Mouse (Mus musculus) olfactory bulb, adult 2 months (tissue): ENCODE results near the gene Srp9. TPM values are rescaled to one million over a fixed set of nuclear protein-coding genes. Genes with fewer than 3 reads are reported as not detected.
"Not testable (repeated sequence)": the region's sequence is repeated elsewhere in the genome, so short reads cannot be mapped to it uniquely, and the experiment has no call there.

Experiments used
- H3K27ac ChIP-seq: fragments of 200-500 bp; 2 replicates; pipeline ENCODE4 v1.5.1; 2012; ENCODE audit warnings: low read depth, low read length; ENCODE audit not compliant: insufficient read depth
- H3K4me1 ChIP-seq: fragments of 200-500 bp; 2 replicates; pipeline ENCODE4 v1.6.1; 2012; ENCODE audit warnings: low read length; ENCODE audit not compliant: control insufficient read depth, insufficient read depth
- H3K4me3 ChIP-seq: fragments of 200-500 bp; 2 replicates; pipeline ENCODE4 v1.5.1; 2012; ENCODE audit warnings: mild to moderate bottlenecking, low read depth, low read length, moderate library complexity; ENCODE audit not compliant: insufficient read depth
- CTCF ChIP-seq: fragments of 200-500 bp; IDR thresholded peaks from 2 replicates; pipeline ENCODE4 v1.5.1; 2012; ENCODE audit warnings: low read depth, mild to moderate bottlenecking, low read length, moderate library complexity; ENCODE audit not compliant: insufficient read depth
- POLR2A ChIP-seq: fragments of 200-500 bp; IDR thresholded peaks from 2 replicates; pipeline ENCODE4 v1.6.1; 2012; ENCODE audit warnings: mild to moderate bottlenecking, low read depth, low read length, moderate library complexity; ENCODE audit not compliant: insufficient read depth
- WGBS: fragments of 180-500 bp; shearing (Covaris S2); methylation state at CpG from one replicate; pipeline ENCODE4 v1.1.7; 2018; 5-methylcytosine and 5-hydroxymethylcytosine counted together
- polyA plus RNA-seq: library from polyadenylated mRNA; stranded (reverse); fragments of >200 nt; gene quantifications from 2 replicates; pipeline ENCODE4 v1.2.4, GENCODE M21; 2012; ENCODE audit warnings: low replicate concordance; ENCODE audit not compliant: missing spikeins, insufficient read depth, insufficient read length

Srp9 gene
- polyA plus RNA-seq, 1 experiment = not detected

DNA sequence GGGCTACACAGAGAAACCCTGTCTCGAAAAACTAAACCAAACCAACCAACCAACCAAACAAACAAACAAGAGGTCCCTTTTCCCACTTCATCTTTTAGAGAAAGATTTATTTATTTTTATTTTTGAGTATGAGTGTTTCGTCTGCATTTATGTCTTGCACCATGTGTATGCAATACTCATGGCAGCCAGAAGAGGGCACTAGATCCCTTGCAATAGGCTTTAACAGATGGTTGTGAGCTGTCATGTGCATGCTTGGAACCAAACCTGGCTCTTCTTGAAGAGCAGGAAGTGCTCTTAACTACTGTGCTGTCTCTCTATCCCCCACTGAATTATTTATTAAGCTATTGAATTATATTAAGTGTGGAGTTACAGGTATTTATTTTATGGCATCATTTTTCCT, 25.4 kb downstream of the Srp9 start:
- no peak for TF ChIP-seq POLR2A
- no peak for TF ChIP-seq CTCF
- no peaks in the 10 kb centered on the region for H3K4me1 ChIP-seq
- no peak overlapping the region for H3K27ac ChIP-seq
- no peak overlapping the region for H3K4me3 ChIP-seq
- 94% methylated on average over 2 of the region's 2 CpGs for WGBS

DNA sequence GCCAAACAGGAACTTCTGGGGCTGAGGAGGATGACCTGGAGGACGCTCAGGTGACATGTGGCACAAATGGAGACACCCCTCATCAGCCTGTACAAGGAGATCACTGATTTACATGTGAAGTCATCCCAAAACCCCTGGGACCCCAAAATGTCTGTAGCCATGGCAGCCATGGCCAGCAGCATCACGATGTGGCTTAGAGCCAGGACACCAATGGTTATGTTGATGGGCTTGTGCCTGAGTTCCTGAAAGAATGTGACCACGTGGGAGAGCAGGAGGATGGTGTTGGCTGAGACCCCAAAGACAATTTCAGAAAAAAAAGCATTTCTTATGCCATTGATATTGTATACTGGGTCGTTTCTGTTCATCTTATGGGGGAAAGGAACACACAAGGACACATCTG, 33.2 kb downstream of the Srp9 start:
- WGBS = 43% methylated on average over 4 of the region's 4 CpGs
- no peak for TF ChIP-seq POLR2A
- no peak for TF ChIP-seq CTCF

DNA sequence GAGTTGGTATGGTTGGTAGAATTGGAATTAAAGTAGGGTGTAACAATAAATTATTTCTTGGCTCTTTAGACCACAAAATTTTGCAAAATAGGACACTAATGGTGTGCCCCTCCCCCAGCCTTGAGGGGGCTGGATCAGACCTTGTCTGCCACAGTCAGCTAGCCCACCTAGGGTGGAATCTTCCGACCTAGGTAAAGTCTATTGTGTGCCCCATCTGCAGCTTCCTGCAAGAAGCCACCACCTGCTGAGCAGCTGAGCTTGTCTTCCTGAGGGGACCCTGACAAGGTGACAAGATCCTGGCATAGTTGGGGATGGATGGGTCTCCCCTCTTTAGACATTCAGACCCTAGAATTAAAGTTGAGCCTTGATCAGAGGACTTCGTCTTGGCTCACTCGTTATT, 35.0 kb downstream of the Srp9 start:
- H3K27ac ChIP-seq = no peak overlapping the region
- WGBS = 83% methylated on average over 3 of the region's 3 CpGs
- TF ChIP-seq POLR2A = no peak
- no peak for TF ChIP-seq CTCF
- no peak overlapping the region for H3K4me3 ChIP-seq
- no peaks in the 10 kb centered on the region for H3K4me1 ChIP-seq

More for the DNA sequence above, 33.2 kb downstream of the Srp9 start:
- Histone ChIP-seq H3K27ac (no peak overlapping the region), H3K4me3 (no peak overlapping the region), H3K4me1 (no peaks in the 10 kb centered on the region)

DNA sequence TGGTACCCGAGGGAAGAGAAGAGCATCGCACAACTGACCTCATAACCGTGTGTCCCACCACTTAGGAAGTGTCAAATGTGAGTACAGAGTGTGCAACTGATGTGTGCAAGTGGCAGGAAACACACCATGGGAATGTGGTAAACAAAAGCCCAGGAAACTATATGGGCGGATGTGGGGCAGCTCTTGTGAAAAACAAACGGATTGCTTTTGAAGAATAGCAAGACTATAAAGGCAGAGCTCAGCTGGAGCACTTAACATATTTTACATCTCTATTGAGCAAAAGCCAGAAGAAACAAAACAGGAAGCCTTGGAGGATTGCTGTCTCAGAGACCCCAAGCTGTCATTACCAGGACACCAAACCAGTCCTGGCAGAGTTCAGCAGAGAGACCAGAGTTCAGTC, 38.4 kb downstream of the Srp9 start:
- WGBS = 53% methylated on average over 5 of the region's 5 CpGs

DNA sequence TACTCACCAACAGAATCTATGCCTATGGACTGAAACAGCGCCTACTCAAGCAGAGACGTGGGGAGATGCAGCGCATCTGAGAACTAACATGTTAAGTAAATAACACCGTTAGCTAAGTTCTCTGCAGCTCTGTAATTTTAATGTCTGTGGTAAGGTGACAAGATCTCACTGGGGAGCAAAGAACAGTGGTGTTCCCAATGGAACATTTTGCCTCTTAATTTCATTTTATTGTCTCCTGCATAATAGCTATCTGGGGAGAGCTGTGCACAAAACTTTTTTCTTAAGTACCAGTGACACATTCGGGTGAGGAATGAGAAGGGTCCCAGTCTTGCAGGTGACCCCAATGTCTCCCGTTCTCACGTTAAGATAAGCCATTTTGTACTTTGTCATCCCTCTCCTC, 39.8 kb downstream of the Srp9 start, which contains the start of gene Vmn1r1:
Gene Vmn1r1 (minus strand): TSS at position 101 of the 400 bp plus-strand sequence.
- Histone ChIP-seq H3K4me3 (no peak within 1 kb of the TSS), H3K27ac (no peak within 1 kb of the TSS), H3K4me1 (no peaks in the 10 kb centered on the region)
- 40% methylated on average over 7 of the region's 7 CpGs for WGBS
- TF ChIP-seq CTCF (no peak), POLR2A (no peak)

More for the DNA sequence above, 38.4 kb downstream of the Srp9 start:
- TF ChIP-seq CTCF (no peak), POLR2A (no peak)
- Histone ChIP-seq H3K4me3 (no peak overlapping the region), H3K27ac (no peak overlapping the region), H3K4me1 (no peaks in the 10 kb centered on the region)

DNA sequence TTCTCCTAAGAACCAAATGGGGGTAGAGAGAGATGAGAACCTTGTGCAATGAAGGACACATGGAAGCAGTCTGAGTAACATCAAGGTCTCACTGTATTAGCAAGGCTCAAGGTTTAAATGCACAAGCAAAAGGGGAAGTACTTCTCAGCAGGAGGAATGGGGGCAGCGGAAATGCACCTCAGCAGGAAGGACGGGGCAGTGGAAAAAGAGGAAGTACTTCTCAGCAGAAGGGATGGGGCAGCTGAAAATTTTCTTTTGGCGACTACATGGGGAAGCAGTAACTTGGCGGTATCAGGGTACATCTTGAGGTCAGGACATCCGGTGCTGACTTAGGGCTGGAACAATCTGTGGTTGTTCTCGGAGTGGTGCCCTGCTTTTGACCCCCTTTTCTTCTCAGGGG, 45.7 kb downstream of the Srp9 start:
- H3K4me3 ChIP-seq, H3K27ac ChIP-seq, H3K4me1 ChIP-seq: not testable (repeated sequence)
- WGBS = 88% methylated on average over 6 of the region's 6 CpGs

DNA sequence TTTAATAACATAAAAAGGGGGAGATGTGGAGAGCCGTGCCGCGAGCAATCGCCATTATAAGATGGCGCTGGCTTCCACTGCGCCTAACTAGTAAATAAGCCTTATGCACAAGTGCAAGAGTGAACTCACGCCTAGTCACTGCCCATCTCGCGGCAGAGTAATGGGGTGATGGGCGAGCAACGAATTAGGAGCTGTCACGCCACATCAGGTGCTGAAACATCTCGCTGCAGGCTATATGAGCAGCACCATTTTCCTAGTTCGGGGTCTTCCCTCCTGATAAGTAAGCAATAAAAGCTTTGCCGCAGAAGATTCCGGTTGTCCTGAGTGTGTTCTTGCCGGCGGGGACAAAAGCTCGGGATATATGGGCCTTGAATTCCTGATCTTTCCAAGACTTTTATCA, 52.4 kb downstream of the Srp9 start:
- H3K4me3 ChIP-seq, H3K27ac ChIP-seq, H3K4me1 ChIP-seq: not testable (repeated sequence)
- WGBS = 96% methylated on average over 19 of the region's 19 CpGs

DNA sequence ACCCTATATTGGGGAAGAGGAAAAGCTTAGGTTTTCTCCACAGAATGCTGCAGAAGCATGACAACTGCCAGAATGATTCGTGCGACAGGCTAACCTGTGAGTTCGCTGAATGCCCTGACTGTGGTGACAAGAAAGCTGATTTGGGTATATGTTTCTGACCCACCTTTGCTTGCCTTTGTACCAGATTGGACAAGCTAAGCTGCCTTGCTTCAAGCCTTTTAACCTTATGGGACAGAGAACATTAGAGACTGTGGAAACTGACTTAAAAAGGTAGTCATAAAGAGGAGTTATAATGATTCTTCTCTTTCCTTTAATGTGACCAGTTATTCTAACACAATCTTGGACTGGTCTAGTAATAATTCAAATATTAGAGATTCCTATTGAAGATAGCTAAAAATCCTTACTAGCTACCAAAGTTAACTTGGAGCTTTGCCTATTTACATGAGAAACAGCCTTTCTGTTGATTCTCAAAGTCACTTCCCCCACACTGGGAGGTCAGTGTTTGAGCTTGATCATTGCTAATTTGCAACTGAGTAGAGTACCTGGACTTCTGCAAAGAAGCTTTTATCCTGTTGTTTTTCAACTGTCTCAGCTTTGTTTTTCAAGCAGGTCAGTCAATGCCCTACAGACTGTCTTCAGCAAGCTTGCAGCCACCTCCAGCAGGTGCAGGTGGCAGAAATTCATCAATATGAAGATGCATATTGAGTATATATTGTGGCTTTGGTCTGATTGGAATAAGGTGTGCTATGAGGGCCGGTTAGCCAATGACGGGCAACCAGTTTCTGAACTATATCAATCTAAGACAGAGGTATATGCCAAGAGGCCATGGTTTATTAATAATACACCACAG, 57.1 kb downstream of the Srp9 start:
- Histone ChIP-seq H3K4me3 (no peak overlapping the region), H3K4me1 (no peaks in the 10 kb centered on the region), H3K27ac (no peak overlapping the region)
- 68% methylated on average over 5 of the region's 5 CpGs for WGBS
- no peak for TF ChIP-seq POLR2A
- TF ChIP-seq CTCF = no peak

Other genes starting within 250 kb of the Srp9 start
- gene Enah, start 104.7 kb upstream of the Srp9 start, polyA plus RNA-seq = 161 TPM in 1 of 2 replicates, not detected in the other
- not detected in 2 replicates for gene Vmn1r1, start 39.7 kb downstream of the Srp9 start, polyA plus RNA-seq
- not detected in 2 replicates for gene Degs1, start 158.1 kb downstream of the Srp9 start, polyA plus RNA-seq
- not detected in 2 replicates for gene Fbxo28, start 216.9 kb downstream of the Srp9 start, polyA plus RNA-seq